Mouse (Mus musculus) heart, adult 11 months (tissue): ENCODE measurements at regions not wholly inside any gene's neighbourhood (a gene's known extent, or its start where the extent isn't known, plus 50 kb on each side); places are given as distances from the start of the nearest gene placed in this dataset.

Source experiments
- DNase-seq: peaks from one replicate; pipeline ENCODE4 v3.0.0; 2022

DNA sequence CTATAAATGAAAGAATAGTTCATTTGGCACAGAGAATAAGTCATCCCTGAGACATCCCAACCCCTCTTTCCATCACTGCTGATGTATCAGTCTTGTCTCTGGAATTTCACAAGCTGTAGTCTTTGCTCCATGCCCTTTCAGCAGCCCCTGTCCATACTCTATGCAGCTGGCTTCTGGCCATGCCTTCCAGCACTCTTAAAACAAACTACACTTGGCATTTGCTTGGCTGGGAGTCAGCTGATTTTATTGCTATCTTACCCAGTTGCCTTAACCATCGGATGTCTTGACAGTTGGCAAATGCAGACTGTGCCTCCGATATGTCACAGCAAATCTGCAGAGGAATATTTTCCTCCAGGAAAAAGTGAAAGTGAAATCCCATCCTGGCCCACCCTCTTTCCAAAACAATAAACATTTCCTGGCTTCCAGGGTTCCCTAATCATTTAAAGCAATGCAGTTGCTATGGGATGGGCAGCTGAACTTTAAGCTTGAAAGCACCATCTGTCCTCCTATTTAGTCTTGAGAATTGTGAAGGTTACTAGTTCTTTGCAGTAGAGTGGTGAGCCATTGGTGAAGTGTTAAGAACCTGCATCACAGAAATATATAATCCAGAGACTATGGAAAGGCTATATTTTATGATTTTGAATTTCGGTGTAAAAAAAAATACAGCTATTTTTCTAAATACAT is 385.0 kb downstream of the Kcnj2 start:
- no peak for DNase-seq

DNA sequence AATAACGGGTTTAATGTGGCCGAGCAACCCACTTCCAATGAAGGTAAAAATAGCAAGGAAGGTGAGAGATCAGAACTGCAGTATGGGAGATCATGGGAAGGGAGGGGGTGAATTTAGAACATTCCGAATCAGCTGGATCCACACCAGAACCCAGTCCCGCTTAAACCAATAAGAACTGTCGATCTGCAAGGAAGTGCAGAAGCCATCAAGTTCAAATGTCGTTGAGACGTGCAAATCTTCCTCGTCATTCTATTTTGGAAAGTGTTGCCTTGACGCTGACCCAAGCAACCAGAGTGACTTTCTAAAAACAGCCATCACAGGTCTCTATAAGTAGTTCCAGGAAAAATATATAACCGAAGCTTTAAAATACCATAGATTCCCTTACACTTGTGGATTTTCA is 394.1 kb downstream of the Kcnj2 start:
- no peak for DNase-seq

DNA sequence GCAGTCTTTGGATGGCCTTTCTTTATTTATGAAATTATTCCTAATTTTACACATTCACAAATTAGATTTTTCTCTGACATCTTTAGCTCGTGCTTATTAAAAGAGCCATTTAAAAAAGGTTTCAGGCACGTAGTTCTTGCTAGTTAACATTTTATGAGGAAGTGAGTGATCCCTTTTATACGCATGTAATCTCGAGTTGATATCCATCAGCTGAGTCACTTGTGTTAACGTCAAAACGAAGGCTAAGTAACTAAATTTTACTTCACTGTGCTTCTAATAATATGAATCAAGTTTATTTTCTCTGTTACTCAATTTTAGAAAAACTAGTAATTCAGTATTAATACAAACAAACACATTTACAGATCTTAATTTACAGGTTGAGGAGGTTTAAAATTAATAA is 419.0 kb downstream of the Kcnj2 start:
- no peak for DNase-seq

DNA sequence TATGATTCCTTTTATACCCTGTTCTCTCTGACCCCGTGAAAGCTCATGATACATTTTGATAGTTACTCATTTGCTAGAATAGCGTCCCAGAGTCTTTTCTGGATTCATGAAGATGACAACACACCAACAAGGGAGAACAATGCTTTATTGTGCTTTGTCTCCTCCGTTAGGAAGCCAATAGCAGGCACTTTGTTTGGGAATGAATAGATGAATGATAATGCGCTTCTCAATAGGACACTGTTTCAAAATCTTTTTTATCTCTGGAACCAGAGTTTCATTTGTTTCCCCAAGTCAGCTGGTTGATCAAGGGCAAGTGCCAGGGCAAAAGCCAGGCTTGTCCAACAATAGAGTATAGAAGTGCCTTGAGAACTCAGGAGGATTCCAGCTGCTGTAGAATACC is 446.5 kb downstream of the Kcnj2 start:
- DNase-seq, result peak; percentile 13

DNA sequence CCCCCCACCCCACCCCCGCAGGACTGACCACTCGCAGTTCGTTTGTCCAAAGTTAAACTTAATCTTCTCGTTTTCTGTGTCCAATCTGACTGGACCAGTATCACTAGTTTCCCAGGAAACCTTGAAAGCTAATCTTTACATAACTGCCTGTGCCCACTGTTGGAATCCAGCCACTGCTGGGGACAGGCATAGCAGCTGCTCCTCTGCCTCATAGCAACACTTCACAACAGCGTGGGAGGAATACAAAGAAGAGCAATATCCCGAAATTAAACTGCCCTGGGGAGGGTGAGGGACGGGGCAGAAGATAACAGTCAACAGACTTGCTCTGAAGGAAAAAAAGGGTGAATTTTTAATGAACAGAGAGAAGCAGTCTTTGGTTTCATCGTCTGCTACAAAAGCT is 456.8 kb downstream of the Kcnj2 start:
- peak; percentile 55 for DNase-seq

DNA sequence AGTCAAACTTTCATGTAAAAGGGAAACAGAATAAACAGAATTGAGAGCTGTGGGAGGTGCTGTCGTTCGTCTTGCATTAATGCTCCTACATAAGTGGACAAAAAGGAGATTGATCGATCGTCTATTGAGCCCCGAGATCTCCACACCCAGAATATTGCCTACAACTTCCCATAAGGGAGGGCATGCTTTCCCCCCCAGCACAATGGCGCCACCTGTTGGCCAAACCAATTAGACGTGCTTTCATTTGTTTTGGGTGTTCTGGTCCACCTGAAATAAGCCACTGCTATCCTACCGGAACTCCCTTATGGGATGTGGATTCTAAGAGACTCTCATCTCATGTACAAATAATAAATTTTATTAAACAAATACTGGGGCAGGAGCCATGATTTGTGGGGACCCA is 457.5 kb downstream of the Kcnj2 start:
- DNase-seq, result peak; percentile 73

DNA sequence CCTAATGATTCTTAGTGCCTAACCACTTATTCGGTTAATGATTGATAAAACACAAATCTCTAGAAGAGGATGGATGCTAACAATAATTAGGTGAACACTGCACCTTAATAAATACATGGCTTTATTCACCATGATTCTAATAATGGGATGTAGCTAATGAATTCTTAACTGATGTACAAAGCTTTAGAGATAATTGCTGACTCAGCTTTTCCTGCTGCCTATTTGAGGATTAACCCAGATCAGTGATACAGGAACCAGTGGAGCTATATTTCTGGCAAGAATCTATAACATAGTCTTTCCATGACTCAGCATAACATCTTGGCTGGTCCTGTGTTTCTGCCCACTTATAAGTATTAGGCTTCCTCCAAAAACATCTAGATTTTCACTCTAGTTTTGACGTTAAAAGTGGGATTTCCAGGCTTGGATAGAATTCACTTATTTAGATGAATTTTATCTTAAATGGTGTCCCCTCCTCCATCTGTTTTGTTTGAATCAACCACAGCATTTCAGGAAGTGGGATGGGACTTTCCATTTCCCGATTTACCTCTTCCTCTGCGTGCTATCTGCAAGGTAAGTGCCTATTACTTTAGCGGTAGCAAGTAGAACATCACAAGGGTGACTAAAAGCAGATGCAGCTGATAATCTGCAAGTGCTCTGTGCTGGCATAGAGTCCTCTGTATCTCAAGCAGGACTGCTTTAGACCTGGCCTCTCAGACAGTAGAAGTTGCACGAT is 460.2 kb downstream of the Kcnj2 start:
- DNase-seq, result peak; percentile 17

DNA sequence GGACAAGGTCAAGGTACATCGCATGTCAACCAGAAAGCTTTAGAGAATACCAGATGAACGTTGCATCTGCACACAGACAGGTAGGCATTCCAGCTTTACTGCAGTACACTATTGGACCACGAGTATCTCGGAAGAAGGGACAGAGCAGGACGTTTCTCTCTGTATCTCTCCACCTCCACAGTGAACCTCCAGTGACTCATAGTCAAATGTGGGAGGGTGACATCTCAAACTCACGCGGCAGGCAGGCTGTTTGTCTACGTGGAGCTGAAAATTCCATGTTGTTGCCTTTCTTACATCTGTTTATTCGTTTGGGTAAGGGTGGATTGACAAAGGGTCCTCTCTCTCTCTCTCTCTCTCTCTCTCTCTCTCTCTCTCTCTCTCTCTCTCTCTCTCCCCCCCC is 463.6 kb downstream of the Kcnj2 start:
- peak; percentile 45 for DNase-seq

DNA sequence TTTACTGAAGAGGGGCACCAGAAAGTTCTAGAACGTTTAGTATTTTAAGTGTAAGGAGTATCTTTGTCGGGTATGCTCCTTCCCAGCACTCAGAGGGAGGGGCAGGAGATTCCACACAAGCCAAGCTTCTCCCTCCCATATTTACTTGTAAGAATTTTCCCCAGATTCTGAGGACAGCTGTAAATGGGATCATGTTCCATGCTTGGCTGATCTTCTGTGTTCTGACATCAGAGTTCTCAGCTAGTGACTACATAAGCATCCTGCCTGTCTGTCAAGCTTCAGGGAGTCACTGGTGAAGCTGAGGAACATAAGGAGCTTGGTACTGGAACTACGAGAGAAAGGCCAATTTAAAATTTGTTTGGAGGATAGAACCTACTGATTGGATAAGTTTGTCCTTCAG is 464.9 kb downstream of the Kcnj2 start:
- DNase-seq, result peak; percentile 49

DNA sequence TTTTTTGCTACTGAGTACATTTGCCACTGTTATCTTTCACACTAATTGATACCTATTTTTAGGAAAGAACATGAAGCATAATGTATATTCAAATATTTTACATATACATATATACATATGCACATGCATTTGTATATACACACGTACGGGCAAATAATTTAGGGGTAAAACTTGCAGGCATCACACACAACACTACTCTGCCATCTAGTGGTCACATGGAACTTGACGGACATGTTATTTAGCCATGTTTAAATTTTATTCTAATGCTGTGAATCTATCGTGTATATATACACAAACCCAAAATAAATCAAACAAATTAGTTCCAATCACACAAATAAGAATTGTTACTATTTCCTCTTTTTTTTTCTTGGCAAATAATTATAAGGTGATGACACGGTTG is 466.5 kb downstream of the Kcnj2 start:
- no peak for DNase-seq

DNA sequence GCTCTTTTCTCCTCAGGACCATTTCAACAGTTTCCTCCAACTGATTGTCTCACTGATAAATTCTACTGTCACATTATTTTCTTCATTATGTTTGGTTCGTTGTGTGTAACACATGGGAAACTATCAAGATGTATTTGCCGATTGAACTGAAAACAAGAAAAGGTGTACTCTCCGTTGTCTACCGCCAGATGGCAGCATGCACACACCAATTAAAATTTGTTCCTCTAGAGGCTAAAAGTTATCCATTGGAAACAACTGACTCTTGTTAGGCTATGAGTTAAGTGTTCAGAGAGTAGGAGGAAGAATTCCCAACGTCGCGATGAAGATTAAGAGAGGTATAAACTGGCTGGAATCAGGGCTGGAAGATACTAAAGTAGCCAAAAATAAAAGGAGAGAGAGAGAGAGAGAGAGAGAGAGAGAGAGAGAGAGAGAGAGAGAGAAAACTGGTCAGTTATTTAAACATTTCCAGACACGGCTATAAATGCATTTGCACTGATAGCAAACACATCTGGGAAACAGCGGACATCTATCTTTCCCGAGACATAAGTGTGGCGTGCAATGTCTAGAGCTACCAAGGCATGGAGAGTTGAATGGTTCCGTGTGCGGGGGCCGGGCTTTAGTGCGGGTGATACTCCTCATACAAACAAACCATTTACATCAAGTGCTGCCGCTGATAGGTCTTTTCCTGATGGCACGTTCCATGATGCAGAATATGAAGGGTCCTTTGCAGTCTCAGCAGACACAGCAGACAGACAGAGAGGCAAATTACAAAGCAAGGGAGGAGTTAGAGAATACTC is 470.3 kb downstream of the Kcnj2 start:
- no peak for DNase-seq

DNA sequence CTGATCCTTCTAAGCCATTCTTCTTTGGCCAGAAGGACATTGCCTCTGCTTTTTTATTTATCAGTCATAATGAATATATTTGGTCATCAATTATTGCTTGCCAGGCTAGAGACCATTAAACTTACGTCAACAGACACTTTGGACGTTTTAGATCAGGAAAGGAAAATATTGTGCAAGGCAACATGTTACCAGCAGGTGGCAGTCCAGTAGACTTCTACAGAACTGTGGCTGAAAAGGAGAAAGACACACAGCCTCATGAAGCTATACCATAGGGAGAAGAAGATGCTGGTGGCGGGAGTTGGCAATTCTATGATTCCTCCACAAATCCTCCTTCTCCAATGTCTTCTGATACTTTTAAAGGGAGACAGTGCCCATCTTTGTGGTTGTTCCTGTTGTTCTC is 471.7 kb downstream of the Kcnj2 start:
- no peak for DNase-seq

DNA sequence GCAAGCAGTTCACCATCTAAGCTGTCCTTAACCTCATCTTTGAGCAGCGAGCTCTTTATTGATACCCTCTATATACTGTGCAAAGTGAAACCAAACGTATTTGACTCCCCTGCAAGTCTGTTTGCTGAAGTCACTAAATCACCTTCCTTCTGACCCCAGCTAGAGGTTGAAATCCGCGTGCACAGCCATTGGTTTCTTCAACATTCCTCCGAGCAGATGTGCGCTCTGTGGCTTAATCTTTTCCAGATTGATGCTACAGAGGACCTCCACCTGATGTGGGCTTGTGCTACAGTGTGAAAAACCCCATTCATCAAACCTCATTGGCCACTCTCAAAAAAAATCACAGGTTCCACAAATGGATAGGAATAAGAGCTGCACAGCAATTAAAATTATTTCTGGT is 474.0 kb downstream of the Kcnj2 start:
- no peak for DNase-seq

DNA sequence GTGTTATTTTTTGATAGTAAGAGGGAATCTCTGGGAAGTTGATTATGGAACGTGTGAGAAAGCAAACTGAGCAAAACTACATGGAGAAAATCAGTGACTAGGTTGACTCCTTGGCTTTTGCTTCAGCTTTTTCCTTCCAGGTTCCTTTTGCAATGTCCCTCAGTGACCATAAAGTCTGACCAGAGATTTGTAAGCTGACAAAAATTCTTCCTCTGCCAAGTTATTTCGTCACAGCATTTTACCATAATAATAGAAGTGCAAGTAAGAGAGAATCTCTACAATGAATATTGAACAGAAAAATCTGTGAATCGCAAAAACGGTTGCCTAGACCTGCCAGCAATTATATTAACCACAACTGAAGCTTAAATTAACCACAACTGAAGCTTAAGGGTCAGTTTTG is 479.3 kb downstream of the Kcnj2 start:
- DNase-seq, result no peak

DNA sequence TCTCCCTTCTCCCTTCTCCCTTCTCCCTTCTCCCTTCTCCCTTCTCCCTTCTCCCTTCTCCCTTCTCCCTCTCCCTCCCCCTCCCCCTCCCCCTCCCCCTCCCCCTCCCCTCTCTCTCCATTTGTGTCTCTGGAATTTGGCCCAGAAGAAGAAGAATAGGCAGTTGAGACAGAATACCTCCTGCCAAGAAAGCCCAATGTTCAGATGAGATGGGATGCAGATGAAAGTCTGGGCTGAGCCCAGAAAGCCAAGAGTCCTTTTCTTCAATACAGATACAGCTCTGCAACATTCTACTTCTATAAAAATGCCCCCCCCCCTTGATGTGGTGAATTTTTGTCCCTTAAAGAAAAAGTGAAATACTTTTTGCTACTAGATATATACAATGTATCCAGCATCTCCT is 489.2 kb downstream of the Kcnj2 start:
- DNase-seq, result no peak

DNA sequence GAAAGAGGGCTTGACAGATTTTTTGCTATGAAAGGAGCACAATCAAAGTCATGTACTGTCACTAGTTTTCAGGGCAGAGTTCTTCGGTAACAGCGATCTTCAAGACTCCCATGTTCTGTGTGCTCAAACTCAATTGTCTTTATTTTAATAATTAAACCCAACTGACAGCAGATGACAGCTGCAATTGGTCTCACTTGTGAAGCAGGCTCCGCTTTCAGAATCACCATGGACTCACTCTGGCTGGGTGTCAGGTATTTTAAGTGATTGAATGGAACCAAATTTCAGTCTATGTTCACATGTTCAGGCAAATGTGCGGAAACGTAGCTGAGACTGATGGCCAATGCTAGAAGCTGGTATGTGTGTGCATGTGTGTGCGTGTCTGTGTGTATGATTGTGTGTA is 489.7 kb downstream of the Kcnj2 start:
- DNase-seq, result no peak

DNA sequence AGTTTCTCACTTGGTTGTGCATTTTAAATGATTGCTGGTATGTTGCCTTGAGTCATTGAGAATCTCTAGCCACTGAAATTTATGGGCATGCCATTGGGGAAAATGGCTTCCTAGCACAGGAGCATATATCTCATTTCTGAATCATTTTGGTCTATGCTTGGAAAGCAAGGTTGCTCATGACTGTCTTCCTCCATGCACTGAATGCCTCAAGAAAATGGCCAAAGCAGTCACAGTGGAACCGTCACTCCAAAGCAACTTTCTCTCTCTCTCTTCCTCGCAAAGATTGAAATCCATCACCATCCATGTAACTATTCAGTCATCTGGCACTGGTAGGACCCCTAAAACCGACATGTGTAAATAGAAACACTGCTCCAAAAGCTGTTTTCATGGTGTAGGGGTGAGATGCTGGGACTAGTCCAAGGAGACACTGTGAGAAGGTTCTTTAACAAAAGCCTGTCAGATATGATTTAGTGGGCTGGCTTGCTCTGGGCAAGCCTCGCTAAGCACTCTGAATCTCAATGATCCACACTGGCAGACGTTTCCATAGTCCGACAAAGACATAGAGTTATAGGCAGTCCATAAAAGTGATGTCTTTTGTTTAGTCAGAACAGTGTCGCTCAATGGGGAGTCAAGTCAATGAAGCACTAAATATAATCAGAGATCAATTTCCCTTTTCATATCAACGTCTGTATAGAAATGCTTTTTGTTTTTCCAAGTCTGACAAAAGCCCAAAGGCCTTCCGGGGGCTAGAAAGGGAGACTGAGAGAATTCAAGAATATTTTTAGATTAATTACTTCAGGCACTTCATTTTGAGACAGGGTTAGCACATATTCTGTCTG is 492.6 kb downstream of the Kcnj2 start:
- no peak for DNase-seq

DNA sequence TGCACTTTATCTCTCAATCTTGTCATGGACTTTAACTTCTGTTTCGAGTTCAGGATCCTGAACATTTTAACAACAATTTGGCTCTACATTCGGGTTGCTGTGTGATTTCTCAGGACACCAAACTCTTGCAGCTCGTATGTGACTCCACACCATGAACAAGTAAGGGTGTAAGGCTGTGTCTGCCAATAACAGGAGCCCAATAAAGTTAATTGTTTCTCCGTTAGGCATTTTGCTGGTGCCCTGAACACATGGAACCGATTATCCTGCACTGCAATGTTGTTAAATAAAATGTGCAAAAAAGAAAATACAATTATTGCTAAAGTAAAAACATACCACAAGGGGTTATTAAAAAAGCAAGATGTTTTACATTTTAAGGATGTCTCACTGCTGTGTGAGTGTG is 497.2 kb downstream of the Kcnj2 start:
- no peak for DNase-seq

DNA sequence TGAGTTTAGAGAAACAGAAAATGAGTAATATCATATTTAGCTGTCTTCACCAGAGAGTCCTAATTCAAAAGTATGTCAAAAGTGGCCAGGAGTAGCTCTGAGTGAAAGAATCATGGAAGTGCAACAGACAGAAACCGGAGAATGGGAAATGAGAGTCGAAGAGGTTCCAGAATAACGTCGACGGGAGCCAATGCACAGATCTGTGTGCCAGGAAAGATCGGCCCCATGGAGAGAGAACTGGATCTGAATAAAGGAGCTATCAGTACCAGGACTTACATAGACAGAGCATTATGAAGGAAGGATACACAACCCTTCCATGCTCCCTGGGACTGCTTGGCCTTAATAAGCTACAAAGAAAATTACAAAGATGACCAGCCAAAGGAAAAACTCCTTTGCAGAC is 502.1 kb downstream of the Kcnj2 start:
- no peak for DNase-seq

DNA sequence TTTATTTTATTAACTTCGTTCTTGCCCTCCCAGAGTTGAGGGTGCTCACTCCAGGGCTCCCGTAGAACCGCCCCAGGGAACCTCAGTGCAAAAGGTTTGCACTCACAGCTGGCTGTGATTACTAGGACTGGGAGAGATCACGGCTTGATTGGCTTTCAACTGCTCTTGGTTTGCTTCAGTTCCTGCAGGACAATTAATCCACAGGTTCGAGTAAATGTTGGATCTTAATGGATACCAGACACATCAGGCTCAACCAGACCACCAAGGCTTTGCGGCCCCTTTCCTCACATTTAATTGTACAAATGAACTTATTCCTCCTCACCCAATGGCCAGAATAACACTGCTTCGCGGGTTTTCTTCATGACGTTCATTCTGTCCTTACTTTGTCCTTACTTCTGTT is 502.9 kb downstream of the Kcnj2 start:
- no peak for DNase-seq

DNA sequence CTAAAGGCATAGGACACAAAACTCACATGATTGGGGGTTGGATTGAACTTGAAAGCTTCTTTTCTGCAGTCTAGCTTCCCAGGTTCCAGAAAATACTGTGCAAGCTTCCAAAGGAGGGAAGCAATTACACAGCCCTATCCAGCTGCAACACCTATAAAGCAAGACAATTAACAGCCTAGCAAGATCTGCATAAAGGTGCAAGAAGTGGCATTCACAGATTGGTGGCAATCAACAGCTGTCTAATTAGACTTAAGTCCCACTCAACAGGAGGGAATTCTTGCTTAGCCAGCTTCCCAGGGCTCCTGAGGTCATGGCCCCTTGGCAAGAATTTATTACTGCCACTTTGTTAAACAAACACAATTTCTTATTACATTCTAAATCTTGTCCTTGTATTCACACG is 511.9 kb downstream of the Kcnj2 start:
- DNase-seq, result no peak

DNA sequence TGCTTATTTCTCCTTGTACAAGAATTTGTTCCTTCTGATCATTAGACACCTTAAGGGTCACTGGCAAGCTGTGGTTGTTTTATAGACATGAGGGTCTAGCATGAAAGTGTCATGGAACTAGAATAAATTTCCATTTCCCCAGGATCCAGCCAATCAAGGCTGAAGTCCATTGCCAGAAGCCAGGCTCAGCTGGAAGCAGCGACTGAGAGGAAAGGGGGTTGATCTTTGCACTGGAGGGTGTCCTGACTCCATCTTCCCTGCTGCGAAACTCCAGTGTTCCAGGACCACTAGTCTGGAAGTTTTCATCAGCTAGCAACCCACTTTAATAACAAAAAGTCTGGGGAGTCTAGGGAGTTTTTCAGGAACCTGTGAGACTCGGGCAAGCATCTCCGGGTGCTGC is 517.0 kb downstream of the Kcnj2 start:
- no peak for DNase-seq

DNA sequence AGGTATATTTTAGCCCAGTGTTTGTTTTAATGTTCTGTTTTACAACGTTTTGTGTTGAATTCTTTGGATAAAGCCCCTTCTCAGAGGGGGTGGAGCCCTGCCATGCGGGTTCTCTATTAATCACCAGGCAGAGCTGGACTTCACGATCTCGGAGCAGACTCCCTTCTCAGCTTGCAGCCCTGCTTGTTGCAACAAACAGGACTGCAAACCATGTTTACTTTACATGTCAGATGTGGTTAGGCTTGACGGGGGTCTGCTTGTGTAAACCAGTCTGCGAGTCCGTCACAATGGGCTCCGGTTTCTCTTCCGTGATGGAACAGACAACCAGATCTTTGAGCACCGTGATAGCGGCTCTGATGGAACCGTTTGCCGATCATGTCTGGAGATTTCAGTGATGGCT is 517.6 kb downstream of the Kcnj2 start:
- no peak for DNase-seq
